In genomic region chr5:36291191-36291590, GRCm38 (mm10) we compare ENCODE assay signal across 9 mouse cellular contexts.
A peak's percentile ranks its signal among the peaks of the same experiment; 100 is the strongest.
DNase-seq lines count a peak whose midpoint lies in the region; ATAC-seq and TF ChIP-seq lines count a peak whose summit lies in the region.
"Had no signal": no experiment of that assay in that cellular context is flagged by ENCODE, and none has a peak within 500 bp of the region (broad histone marks: within the 10 kb centered on the region; RNA-seq: fewer than 3 reads in every experiment).

No protein-coding gene starts in this region.

- no peak for DNase-seq in hindbrain, postnatal 0 days (ENCODE audit: low spot score)
- peak; percentile 37 for DNase-seq in embryo, embryonic 10.5 days (ENCODE audit: low spot score)
- peak; percentile 66 for DNase-seq in naive thymus-derived CD4-positive, alpha-beta T cell, adult 2 months (ENCODE audit: low read depth)
- DNase-seq in ovary, postnatal 14 days (ENCODE audit: low spot score), result no peak

- ATAC-seq in hindbrain, postnatal 0 days, result no peak
- no peak for ATAC-seq in hindbrain, embryonic 13.5 days (ENCODE audit: low FRiP score)
- ATAC-seq in forebrain, embryonic 12.5 days (ENCODE audit: low FRiP score), result no peak
- no peak for ATAC-seq in heart, embryonic 11.5 days (replicated peaks; ENCODE audit: insufficient number of reproducible peaks, low FRiP score, low TSS enrichment)

- H3K4me3 ChIP-seq in hindbrain, postnatal 0 days (ENCODE audit: low read length), result no peak overlapping the region
- H3K4me3 ChIP-seq in hindbrain, embryonic 13.5 days, result no peak overlapping the region
- H3K4me3 ChIP-seq in E14TG2a.4 (replicated peaks; ENCODE audit: low read length), result no peak overlapping the region
- no peak overlapping the region for H3K4me3 ChIP-seq in forebrain, embryonic 12.5 days (replicated peaks)
- H3K4me3 ChIP-seq in heart, embryonic 11.5 days (ENCODE audit: low read depth, low read length), result no peak overlapping the region
- H3K4me3 ChIP-seq: heart, embryonic 15.5 days had no signal

- no peak overlapping the region for H3K9ac ChIP-seq in hindbrain, postnatal 0 days (replicated peaks; ENCODE audit: low read length)
- H3K9ac ChIP-seq in hindbrain, embryonic 13.5 days, result no peak overlapping the region
- no peak overlapping the region for H3K9ac ChIP-seq in forebrain, embryonic 12.5 days
- H3K9ac ChIP-seq in heart, embryonic 11.5 days (ENCODE audit: low read depth, low read length), result no peak overlapping the region
- H3K9ac ChIP-seq: heart, embryonic 15.5 days had no signal

- no peaks in the 10 kb centered on the region for H3K27me3 ChIP-seq in hindbrain, postnatal 0 days (ENCODE audit: insufficient read depth, low read length)
- H3K27me3 ChIP-seq in hindbrain, embryonic 13.5 days, result 0 out of 2 replicates have a peak, but pooled peaks cover 3% of the 10 kb centered on the region
- H3K27me3 ChIP-seq in E14TG2a.4 (ENCODE audit: insufficient read depth, low read length), result peaks cover 4% of the 10 kb centered on the region; the same call in 1 of the 2 replicates
- H3K27me3 ChIP-seq in forebrain, embryonic 12.5 days, result no peaks in the 10 kb centered on the region
- H3K27me3 ChIP-seq in heart, embryonic 11.5 days (ENCODE audit: control insufficient read depth, insufficient read depth, low read length), result no peaks in the 10 kb centered on the region
- H3K27me3 ChIP-seq: heart, embryonic 15.5 days had no signal

- H3K9me3 ChIP-seq in hindbrain, postnatal 0 days (ENCODE audit: low read length), result no peaks in the 10 kb centered on the region
- no peaks in the 10 kb centered on the region for H3K9me3 ChIP-seq in hindbrain, embryonic 13.5 days
- 0 out of 2 replicates have a peak, but pooled peaks cover 5% of the 10 kb centered on the region for H3K9me3 ChIP-seq in E14TG2a.4 (ENCODE audit: low read length)
- H3K9me3 ChIP-seq in forebrain, embryonic 12.5 days, result no peaks in the 10 kb centered on the region
- H3K9me3 ChIP-seq in heart, embryonic 11.5 days (replicated peaks; ENCODE audit: control insufficient read depth, low read length), result no peaks in the 10 kb centered on the region
- H3K9me3 ChIP-seq: heart, embryonic 15.5 days had no signal

- no peak overlapping the region for H3K27ac ChIP-seq in hindbrain, postnatal 0 days
- no peak overlapping the region for H3K27ac ChIP-seq in hindbrain, embryonic 13.5 days
- H3K27ac ChIP-seq in forebrain, embryonic 12.5 days, result no peak overlapping the region
- H3K27ac ChIP-seq in heart, embryonic 11.5 days (ENCODE audit: low read depth, low read length), result no peak overlapping the region
- H3K27ac ChIP-seq: heart, embryonic 15.5 days had no signal

- peak; percentile 29; the same call in 1 of the 2 replicates for TF ChIP-seq CTCF in hindbrain, postnatal 0 days (IDR thresholded peaks at IDR 0.05; ENCODE audit: low read depth)
- TF ChIP-seq CTCF in E14TG2a.4 (conservative IDR thresholded peaks at IDR 0.05; ENCODE audit: low read length), result peak; percentile 57

- WGBS in hindbrain, postnatal 0 days, result 64% methylated on average over 5 of the region's 5 CpGs
- 57% methylated on average over 5 of the region's 5 CpGs for WGBS in hindbrain, embryonic 13.5 days
- 50% methylated on average over 5 of the region's 5 CpGs for WGBS in forebrain, embryonic 12.5 days
- 31% methylated on average over 5 of the region's 5 CpGs for WGBS in heart, embryonic 11.5 days (ENCODE audit: insufficient replicate concordance)

- no peaks in the 10 kb centered on the region; the same call in 1 of the 2 replicates for H3K4me1 ChIP-seq in hindbrain, postnatal 0 days (ENCODE audit: insufficient read depth, low read length)
- peaks cover 17% of the 10 kb centered on the region for H3K4me1 ChIP-seq in hindbrain, embryonic 13.5 days (replicated peaks)
- peaks cover 6% of the 10 kb centered on the region; the same call in 1 of the 2 replicates for H3K4me1 ChIP-seq in E14TG2a.4 (replicated peaks; ENCODE audit: low read depth, low read length)
- H3K4me1 ChIP-seq in forebrain, embryonic 12.5 days, result no peaks in the 10 kb centered on the region
- peaks cover 11% of the 10 kb centered on the region for H3K4me1 ChIP-seq in heart, embryonic 11.5 days (ENCODE audit: control insufficient read depth, insufficient read depth, low read length)

- no peaks in the 10 kb centered on the region for H3K36me3 ChIP-seq in hindbrain, postnatal 0 days (ENCODE audit: insufficient read depth, low read length)
- H3K36me3 ChIP-seq in hindbrain, embryonic 13.5 days, result no peaks in the 10 kb centered on the region
- no peaks in the 10 kb centered on the region for H3K36me3 ChIP-seq in E14TG2a.4 (ENCODE audit: insufficient read depth, low read length)
- no peaks in the 10 kb centered on the region for H3K36me3 ChIP-seq in forebrain, embryonic 12.5 days (replicated peaks)
- no peaks in the 10 kb centered on the region for H3K36me3 ChIP-seq in heart, embryonic 11.5 days (ENCODE audit: control insufficient read depth, insufficient read depth, low read length)
- H3K36me3 ChIP-seq: heart, embryonic 15.5 days had no signal

- no peak overlapping the region for H3K4me2 ChIP-seq in hindbrain, postnatal 0 days (ENCODE audit: low read depth, low read length)
- no peak overlapping the region for H3K4me2 ChIP-seq in hindbrain, embryonic 13.5 days
- no peak overlapping the region for H3K4me2 ChIP-seq in forebrain, embryonic 12.5 days
- no peak overlapping the region for H3K4me2 ChIP-seq in heart, embryonic 11.5 days
- H3K4me2 ChIP-seq: heart, embryonic 15.5 days had no signal

Comparison
In these comparisons a context has a peak if more than half of its experiments do, and no peak if none do; other contexts are left out.
1. DNase-seq: peak in embryo, embryonic 10.5 days (single experiment) and naive thymus-derived CD4-positive, alpha-beta T cell, adult 2 months (single experiment); none in hindbrain, postnatal 0 days (single experiment) and ovary, postnatal 14 days (single experiment).